Mouse (Mus musculus) c-Kit-positive CD71-positive TER-119-negative erythroid progenitor cells, embryonic 14.5 days (primary cell): ENCODE measurements around the gene Tbp.
"Not testable (repeated sequence)": the region's sequence is repeated elsewhere in the genome, so short reads cannot be mapped to it uniquely, and the experiment has no call there.

ENCODE experiments used
- DNase-seq: peaks from one replicate; pipeline ENCODE4 v3.0.0-alpha.2; 2013; ENCODE audit warnings: low read depth

Gene Tbp

DNA sequence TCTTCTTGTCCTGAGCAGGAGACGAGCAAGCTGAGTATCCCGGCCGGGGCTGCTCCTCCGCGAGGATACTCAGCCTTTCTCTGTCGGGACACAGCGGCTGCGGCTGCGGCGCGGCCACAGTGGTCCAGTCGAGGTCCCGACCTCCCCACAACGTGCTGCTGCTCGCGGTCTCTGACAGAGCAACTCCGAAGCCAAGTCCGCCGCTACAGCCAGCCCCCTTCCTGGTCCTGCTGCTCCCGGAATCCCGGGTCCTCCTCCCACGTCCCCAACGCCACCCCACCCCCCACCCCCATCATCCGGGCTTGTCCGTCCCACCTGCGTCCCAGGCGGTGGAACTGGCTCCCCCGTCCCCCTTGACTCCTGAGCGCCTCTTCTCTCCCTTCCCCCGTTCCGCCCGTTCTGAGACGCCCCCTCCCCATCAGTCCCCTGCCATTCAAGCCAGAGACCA lies 36.8 kb downstream of the Tbp start:
- no peak for DNase-seq

DNA sequence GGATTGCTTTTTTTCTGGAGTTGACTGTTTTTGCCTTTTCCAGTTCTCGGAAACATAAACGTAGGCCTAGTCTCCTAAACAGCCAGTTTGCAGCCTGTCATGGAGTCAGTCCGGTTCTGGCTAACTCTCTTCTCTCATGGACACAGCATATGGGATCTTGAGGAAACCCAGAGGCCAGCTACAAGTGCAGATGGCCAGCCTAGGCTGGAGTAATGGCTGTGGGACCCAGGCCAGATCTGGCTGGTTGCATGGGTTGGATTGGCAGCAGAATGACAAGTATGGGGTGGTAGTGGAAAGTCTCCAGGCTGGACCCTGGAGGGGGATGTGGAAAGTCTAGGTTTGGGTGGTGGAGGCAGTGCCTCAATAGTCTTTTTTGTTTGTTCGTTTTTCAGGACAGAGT lies 40.6 kb downstream of the Tbp start:
- no peak for DNase-seq

DNA sequence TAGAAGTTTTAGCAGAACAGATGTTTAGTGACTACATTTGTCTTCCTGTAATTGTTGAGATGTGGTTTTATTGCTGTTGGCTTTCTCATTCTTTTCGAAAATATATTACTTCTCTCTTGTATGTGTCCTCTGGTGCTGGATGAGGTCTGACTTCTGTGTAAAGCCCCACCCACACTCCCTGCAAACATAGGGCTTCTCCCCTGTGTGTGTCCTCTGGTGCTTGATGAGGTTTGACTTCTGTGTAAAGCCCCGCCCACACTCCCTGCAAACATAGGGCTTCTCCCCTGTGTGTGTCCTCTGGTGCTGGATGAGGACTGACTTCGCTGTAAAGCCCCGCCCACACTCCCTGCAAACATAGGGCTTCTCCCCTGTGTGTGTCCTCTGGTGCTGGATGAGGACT lies 44.2 kb downstream of the Tbp start:
- not testable (repeated sequence) for DNase-seq

DNA sequence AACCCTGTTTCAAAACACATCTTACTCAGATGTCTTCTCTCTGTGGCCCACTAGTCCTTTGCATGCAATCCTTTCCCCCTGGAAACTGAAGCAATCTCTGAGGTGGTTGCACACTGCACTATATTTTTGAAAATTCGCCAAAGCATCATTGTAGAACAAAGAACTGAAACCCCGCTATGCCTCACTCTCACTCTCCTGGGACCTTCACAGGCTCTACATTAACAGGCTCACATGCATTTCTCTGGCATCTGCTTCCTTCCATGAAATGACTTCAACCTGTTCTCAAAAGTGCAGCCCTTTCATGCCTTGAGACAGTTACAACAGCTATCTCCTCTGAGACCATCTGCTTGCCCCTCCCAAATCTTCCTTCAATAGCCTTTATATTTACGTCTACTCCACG lies 46.8 kb downstream of the Tbp start:
- DNase-seq, result no peak

DNA sequence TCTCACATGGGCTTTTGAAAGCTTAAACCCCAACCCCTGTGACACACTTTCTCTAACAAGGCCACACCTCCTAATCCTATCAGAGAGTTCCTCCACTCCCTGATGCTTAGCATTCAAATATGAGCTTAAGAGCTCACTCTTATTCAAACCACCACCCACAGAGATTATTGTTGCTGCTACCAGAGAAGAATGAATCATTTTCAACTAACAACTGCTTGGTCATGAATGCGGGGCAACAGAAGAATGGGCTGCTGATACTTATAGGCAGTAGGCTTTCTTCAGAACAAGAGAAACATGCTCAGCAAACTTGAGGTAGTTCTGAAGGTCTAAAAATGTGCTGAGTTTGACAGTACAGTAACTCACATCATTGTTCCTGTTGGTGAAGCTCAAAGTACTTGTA lies 50.0 kb downstream of the Tbp start:
- no peak for DNase-seq

DNA sequence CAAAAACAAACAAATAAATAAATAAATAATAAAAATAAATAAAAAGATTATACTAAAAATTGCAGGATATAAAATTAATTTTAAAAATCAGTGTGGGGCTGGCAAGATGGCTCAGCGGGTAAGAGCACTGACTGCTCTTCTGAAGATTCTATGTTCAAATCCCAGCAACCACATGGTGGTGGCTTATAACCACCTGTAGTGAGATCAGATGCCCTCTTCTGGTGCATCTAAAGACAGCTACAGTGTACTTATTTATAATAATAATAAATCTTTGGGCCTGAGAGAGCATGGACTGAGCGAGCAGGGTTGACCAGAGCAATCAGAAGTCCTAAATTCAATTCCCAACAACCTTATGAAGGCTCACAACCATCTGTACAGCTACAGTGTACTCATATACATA lies 60.3 kb downstream of the Tbp start:
- DNase-seq, result no peak

DNA sequence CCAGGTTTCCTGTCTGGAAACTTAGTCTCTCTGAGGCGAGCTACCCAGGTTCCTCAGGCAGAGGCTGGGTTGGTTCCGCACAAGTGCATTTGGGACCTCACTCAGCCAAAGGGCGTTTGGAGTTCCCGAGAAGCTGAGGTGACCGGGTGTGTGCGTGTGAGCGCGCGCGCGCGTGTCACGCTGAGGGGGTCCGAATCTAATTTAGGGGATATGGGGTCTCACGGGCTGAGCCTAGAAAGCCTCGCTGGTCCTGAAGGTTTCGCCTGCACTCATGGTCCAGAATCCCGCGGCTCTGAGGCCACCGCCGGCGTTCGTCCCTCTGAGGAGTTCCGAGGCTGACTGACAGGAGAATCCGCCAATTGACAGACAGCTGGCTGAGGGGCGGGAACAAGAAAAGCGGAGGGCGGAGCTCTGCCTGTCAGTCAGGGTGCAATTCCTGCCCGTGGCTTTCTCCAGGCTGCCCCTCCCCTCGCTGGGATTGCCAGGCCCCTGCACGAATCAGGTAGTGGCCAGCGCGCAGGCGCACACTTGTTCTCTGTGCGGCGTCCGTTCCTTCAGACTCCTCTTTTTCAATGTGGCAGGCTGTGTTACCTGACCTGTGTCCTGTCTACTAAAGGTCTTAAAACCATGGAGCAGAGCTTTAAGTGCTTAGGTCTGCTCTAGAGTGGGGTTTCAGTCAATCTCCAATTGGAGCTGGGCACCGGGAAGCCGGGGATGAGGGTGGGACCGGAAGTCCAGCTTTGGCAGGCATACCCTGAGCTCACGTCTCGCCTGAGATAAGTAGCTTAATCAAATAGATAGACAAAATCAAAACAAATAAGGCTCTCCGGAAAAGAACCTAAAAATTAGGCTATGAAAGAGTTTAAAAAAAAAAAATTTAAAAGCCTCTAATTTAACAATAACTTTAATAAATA lies 64.6 kb downstream of the Tbp start, which contains the start of gene Prdm9:
Prdm9 (minus strand) TSS at position 341 of the 914 bp plus-strand sequence.
- peak; percentile 95 for DNase-seq

DNA sequence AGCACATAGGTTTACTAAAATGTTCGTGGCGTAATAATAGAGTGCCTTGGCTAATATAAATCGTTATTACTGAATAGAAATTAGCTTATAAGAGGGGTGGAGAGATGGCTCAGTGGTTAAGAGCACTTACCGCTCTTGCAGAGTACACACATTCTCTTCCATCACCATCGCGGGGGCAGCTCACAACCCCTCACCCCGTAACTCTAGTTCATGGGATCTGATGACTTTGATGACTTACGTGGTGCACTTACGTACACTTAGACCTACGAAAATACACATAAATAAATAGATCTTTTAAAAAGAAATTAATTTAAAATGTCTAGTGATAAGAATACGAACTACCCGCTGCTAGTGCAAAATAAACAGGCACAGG lies 65.2 kb downstream of the Tbp start:
- no peak for DNase-seq

DNA sequence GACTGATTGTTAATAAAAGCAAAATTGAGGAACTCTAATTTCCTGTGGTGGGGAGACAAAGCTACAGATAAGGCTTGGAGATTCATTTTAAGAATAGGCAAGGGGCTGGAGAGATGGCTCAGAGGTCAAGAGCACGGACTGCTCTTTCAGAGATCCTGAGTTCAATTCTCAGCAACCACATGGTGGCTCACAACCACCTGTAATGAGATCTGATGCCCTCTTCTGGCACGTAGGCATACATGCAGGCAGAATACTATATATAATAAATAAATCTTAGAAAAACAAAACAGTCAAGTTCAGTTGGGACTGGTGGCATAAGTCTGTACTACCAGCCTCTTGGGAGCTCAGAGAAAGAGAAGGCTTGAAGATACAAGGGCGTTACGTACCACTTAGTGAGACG lies 67.2 kb downstream of the Tbp start:
- DNase-seq, result no peak

DNA sequence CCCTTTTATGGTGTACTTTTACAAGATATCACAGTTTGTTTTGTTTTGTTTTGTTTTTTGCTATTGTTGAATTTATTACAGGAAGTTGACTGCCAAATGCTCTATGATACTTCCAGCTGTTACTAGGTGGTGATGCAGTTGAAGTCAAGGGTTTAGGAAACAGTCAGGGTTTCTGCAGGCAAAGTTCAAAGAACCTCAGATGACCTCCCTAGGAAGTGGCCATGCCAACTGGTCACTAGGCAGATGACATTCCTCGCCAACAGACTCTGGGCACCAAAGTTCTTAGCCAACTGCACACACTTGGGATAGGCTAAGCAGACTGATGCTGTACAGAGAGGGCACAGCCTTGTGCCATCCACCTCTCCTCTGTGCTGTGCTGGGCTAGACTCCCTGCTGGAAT lies 75.4 kb downstream of the Tbp start:
- DNase-seq, result no peak

DNA sequence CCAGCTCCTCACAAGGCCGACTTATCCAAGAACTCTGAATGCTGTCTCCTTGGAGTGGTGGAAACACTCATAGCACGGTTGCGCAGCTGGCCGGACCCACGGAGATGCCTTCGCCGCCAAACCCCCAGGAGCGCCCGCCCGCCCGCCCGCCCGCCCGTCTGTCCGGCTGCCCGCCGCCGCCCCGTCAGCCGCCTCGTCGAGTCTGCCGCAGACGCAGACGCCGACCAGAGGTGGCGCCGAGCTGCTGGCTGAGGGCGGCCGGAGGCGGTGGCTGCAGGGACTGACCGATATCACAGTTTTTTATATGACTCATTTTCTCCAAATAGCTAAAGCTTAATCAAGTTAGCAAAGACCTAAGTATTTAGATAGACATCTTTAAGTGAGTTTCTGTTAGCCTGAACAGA lies 77.6 kb downstream of the Tbp start:
- DNase-seq, result no peak
